Mouse (Mus musculus) heart, embryonic 15.5 days (tissue): Measurements from ENCODE around the gene Myh6. TPM values are rescaled to one million over a fixed set of nuclear protein-coding genes. Genes with fewer than 3 reads are reported as not detected.
"Not testable (repeated sequence)": the region's sequence is repeated elsewhere in the genome, so short reads cannot be mapped to it uniquely, and the experiment has no call there.

Source experiments
- ATAC-seq: fragments of 200-750 bp; cut with Nextera tagmentation; replicated peaks from 2 replicates; pipeline ENCODE4 v1.8.0; 2017; ENCODE audit warnings: low read depth, moderate TSS enrichment; ENCODE audit not compliant: insufficient number of reproducible peaks, insufficient read depth, low FRiP score
- H3K27ac ChIP-seq: fragments of 300-500 bp; sonication (generic); 2 replicates; pipeline ENCODE4 v1.5.1; 2015; ENCODE audit warnings: mild to moderate bottlenecking, inconsistent platforms
- H3K27me3 ChIP-seq: fragments of 300-500 bp; sonication (generic); 2 replicates; pipeline ENCODE4 v1.6.1; 2015; ENCODE audit warnings: inconsistent platforms
- H3K36me3 ChIP-seq: fragments of 300-500 bp; sonication (generic); 2 replicates; pipeline ENCODE4 v1.6.1; 2015; ENCODE audit warnings: mild to moderate bottlenecking, inconsistent platforms
- H3K4me1 ChIP-seq: fragments of 300-500 bp; sonication (generic); replicated peaks from 2 replicates; pipeline ENCODE4 v1.6.1; 2015; ENCODE audit warnings: inconsistent platforms
- H3K4me2 ChIP-seq: fragments of 300-500 bp; sonication (generic); 2 replicates; pipeline ENCODE4 v1.6.1; 2015; ENCODE audit warnings: inconsistent platforms, mild to moderate bottlenecking, moderate library complexity
- H3K4me3 ChIP-seq: fragments of 300-500 bp; sonication (generic); 2 replicates; pipeline ENCODE4 v1.5.1; 2015; ENCODE audit warnings: mild to moderate bottlenecking, inconsistent platforms
- H3K9ac ChIP-seq: fragments of 300-500 bp; sonication (generic); 2 replicates; pipeline ENCODE4 v1.6.1; 2015; ENCODE audit warnings: mild to moderate bottlenecking, inconsistent platforms
- H3K9me3 ChIP-seq: fragments of 300-500 bp; sonication (generic); replicated peaks from 2 replicates; pipeline ENCODE4 v1.6.1; 2016; ENCODE audit warnings: inconsistent platforms
- WGBS: fragments of 180-500 bp; shearing (Covaris S2); methylation state at CpG from one replicate; pipeline ENCODE4 v1.1.7; 2015; ENCODE audit warnings: mixed read lengths; 5-methylcytosine and 5-hydroxymethylcytosine counted together
- polyA plus RNA-seq: library from polyadenylated mRNA; unstranded; fragments of >200 nt; fragmentation: Nextera tagmentation; extraction: Ambion mirVana; gene quantifications from 2 replicates; pipeline ENCODE4 v1.2.1, GENCODE M21; 2015

Gene Myh6
- polyA plus RNA-seq, 1 experiment from 2014 or later: 2,004 TPM

DNA sequence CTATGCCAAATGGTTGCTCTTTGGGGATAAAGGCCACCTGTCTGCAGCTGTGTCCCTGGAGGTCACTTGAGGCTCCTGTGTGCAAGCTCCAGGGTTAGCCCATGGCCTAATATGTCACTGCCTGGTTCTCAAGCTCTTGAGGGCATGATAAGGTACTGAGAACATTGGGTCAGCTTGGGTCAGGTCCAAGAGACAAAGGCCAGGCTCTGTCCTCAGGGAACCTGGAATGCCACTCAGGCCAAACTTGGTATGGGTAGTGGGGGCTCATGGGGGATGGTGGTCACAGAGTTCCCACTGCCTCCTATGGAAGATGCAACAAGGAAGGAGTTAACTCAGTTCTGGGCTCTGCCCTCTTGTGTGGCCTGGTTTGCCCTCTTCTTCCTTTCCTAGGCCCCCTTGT is 1.6 kb upstream of the Myh6 start:
- peak; percentile 48 for ATAC-seq
- Histone ChIP-seq H3K4me1 (peaks cover 42% of the 10 kb centered on the region), H3K4me2 (no peak overlapping the region), H3K36me3 (peaks cover 26% of the 10 kb centered on the region), H3K4me3 (no peak overlapping the region), H3K27me3 (no peaks in the 10 kb centered on the region), H3K27ac (peak overlapping the region; percentile 90), H3K9me3 (no peaks in the 10 kb centered on the region), H3K9ac (peak overlapping the region; percentile 32; the same call in 1 of the 2 replicates)

DNA sequence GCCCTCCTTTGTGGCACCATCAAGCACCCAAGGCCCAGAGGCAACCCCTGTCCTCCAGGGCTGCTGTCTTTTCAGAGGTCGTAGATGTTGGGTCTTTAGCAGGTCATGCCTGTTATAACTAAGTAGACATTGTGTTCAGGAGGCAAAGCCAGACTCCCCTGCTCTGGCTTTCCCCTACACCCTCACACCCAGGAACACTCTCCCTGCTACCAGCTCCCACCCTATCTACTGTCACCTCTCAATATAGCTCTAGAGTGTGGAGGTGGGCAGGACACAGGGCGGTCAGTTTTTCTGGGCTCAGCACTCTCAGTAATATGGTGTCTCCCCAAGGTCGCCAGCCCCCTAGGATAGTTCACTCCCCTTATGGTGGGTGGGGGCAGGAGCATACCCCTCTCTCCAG is 1.1 kb upstream of the Myh6 start:
- Histone ChIP-seq H3K36me3 (peaks cover 22% of the 10 kb centered on the region), H3K9ac (peak overlapping the region; percentile 32), H3K27me3 (no peaks in the 10 kb centered on the region), H3K4me2 (peak overlapping the region; percentile 56), H3K9me3 (no peaks in the 10 kb centered on the region), H3K4me1 (peaks cover 40% of the 10 kb centered on the region), H3K27ac (peak overlapping the region; percentile 90), H3K4me3 (no peak overlapping the region)
- 42% methylated on average over 3 of the region's 3 CpGs for WGBS
- peak; percentile 7; the same call in 1 of the 2 replicates for ATAC-seq

DNA sequence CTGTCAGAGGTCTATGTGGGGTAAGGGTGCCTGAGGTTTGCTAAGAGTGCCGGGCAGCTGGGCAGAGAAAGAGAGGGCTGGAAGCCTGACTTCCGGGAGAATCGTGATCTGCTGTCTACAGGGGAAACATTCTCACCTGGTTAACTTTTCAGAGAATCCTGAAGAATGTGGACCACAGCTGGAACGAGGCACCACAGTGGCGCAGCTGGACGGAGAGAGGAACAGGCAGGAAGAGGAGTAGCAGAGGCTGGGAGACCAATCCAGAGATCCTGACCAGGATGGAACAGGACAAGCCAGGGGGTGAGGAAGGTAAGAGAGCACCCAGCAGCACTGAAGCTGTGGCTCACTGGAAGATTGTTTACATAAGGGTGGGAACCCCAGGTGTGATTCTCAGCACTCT is 1.1 kb downstream of the Myh6 start:
- Histone ChIP-seq H3K27ac (peak overlapping the region; percentile 90), H3K4me3 (peak overlapping the region; percentile 51)

DNA sequence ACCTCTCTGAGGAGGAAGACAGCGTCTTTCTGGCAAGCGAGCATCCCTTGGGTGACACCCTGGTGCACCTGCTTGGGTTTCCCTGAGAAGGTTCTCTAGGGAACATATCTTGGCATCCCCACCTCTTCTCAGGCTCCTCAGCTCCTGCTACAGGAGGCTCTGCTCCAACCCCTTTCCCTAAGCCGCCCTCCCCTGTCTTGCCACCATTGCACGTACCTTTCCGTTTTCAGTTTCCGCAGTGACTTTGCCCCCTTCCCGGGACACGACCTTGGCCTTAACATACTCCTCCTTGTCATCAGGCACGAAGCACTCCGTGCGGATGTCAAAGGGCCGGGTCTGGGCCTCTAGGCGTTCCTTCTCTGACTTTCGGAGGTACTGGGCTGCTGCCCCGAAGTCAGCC is 1.7 kb downstream of the Myh6 start:
- peaks cover 48% of the 10 kb centered on the region for H3K4me1 ChIP-seq
- peak overlapping the region; percentile 90 for H3K27ac ChIP-seq
- H3K36me3 ChIP-seq: no peaks in the 10 kb centered on the region; the same call in 1 of the 2 replicates
- WGBS: 40% methylated on average over 15 of the region's 15 CpGs
- no peak for ATAC-seq
- H3K4me3 ChIP-seq: peak overlapping the region; percentile 51
- no peaks in the 10 kb centered on the region for H3K9me3 ChIP-seq
- no peaks in the 10 kb centered on the region for H3K27me3 ChIP-seq
- peak overlapping the region; percentile 46 for H3K9ac ChIP-seq
- peak overlapping the region; percentile 56 for H3K4me2 ChIP-seq

More for the DNA sequence above, 1.1 kb downstream of the Myh6 start:
- no peak for ATAC-seq
- 36% methylated on average over 6 of the region's 6 CpGs for WGBS
- H3K27me3 ChIP-seq: no peaks in the 10 kb centered on the region
- peaks cover 47% of the 10 kb centered on the region for H3K4me1 ChIP-seq
- H3K36me3 ChIP-seq: peaks cover 4% of the 10 kb centered on the region; the same call in 1 of the 2 replicates
- peak overlapping the region; percentile 56 for H3K4me2 ChIP-seq
- H3K9ac ChIP-seq: peak overlapping the region; percentile 46
- no peaks in the 10 kb centered on the region for H3K9me3 ChIP-seq

DNA sequence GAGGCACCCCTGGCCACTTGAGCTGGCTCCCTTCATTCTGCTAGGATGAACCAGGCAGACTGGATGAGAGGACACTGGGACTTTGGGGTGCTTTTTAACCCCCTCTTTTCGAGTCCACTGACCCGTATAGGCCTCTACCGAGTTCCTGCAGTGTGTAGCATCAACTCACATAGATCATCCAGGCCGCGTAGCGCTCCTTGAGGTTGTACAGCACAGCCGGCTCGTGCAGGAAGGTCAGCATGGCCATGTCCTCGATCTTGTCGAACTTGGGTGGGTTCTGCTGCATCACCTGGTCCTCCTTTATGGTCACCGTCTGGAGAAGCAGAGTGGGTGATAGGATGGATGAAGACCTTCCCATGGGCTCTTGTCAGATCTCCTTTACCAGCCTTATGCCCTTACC is 3.0 kb downstream of the Myh6 start:
- H3K9ac ChIP-seq: peak overlapping the region; percentile 46
- H3K36me3 ChIP-seq: no peaks in the 10 kb centered on the region; the same call in 1 of the 2 replicates
- no peaks in the 10 kb centered on the region for H3K27me3 ChIP-seq
- H3K4me1 ChIP-seq: peaks cover 50% of the 10 kb centered on the region
- H3K4me3 ChIP-seq: peak overlapping the region; percentile 51
- no peak for ATAC-seq
- WGBS: 59% methylated on average over 11 of the region's 11 CpGs
- H3K9me3 ChIP-seq: no peaks in the 10 kb centered on the region
- peak overlapping the region; percentile 90 for H3K27ac ChIP-seq
- H3K4me2 ChIP-seq: peak overlapping the region; percentile 56

DNA sequence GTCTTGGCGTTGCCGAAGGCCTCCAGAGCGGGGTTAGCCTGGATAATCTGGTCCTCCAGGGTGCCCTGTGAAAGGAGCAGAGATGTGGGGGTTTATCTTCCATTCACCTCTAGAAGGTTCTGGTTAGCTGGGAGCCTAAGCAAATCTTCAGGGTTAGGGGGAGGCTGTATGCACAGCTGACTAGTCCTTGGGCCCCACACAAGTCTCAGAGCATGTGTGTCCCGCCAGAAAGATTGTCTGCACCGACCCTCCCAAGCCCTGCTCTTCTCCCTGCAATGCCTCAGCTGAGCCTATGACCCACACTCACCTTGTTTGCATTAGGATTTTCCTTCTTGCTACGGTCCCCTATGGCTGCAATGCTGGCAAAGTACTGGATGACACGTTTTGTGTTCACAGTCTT is 4.0 kb downstream of the Myh6 start:
- ATAC-seq: no peak
- H3K27ac ChIP-seq: peak overlapping the region; percentile 67
- H3K27me3 ChIP-seq: no peaks in the 10 kb centered on the region
- peak overlapping the region; percentile 56 for H3K4me2 ChIP-seq
- H3K36me3 ChIP-seq: peaks cover 3% of the 10 kb centered on the region; the same call in 1 of the 2 replicates
- no peaks in the 10 kb centered on the region for H3K9me3 ChIP-seq
- peak overlapping the region; percentile 46 for H3K9ac ChIP-seq
- H3K4me3 ChIP-seq: peak overlapping the region; percentile 51
- H3K4me1 ChIP-seq: peaks cover 46% of the 10 kb centered on the region
- WGBS: 58% methylated on average over 7 of the region's 7 CpGs

DNA sequence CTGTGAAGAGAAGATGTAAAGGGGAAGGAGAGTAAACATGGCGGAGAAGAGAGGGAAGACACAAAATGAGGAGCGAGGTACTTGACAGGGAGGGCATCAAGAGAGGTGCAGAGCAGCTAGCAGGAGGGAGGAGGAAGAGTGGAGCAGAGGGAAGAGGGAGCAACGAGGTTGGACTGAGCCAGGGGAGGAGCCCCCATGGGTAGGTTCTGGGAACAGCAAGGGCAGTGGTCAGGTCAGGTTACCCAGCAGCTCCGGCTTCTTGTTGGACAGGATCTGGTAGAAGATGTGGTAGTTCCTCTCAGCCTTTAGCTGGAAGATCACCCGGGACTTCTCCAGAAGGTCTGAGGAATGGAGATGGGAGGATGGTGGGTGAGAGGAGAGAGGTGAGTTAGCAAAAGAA is 5.2 kb downstream of the Myh6 start:
- 48% methylated on average over 5 of the region's 5 CpGs for WGBS
- Histone ChIP-seq H3K4me2 (peak overlapping the region; percentile 56), H3K4me3 (peak overlapping the region; percentile 51), H3K9me3 (no peaks in the 10 kb centered on the region), H3K27ac (peak overlapping the region; percentile 67), H3K27me3 (no peaks in the 10 kb centered on the region), H3K36me3 (peaks cover 11% of the 10 kb centered on the region; the same call in 1 of the 2 replicates), H3K9ac (peak overlapping the region; percentile 35), H3K4me1 (peaks cover 43% of the 10 kb centered on the region)
- ATAC-seq: no peak

DNA sequence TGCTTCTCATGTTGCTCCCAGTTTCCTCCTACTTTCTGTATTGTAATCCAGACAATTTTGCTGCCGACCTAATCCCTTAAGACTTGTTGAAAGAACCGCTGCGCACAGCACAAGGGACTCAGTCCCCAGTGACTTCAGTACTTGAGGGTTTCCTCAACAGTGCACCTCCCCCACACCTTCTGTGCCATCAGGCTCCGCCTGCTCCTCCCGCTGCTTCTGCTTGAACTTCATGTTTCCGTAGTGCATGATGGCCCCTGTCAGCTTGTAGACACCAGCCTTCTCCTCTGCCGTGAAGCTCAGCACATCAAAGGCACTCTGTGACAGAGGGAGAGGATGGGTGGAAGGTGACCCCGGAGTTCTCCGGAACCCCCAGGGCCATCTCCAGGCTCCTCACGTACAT is 6.0 kb downstream of the Myh6 start:
- Histone ChIP-seq H3K4me2 (peak overlapping the region; percentile 56), H3K4me3 (peak overlapping the region; percentile 51), H3K4me1 (peaks cover 45% of the 10 kb centered on the region), H3K9ac (peak overlapping the region; percentile 35), H3K27me3 (no peaks in the 10 kb centered on the region), H3K36me3 (peaks cover 15% of the 10 kb centered on the region; the same call in 1 of the 2 replicates), H3K27ac (peak overlapping the region; percentile 67), H3K9me3 (no peaks in the 10 kb centered on the region)
- ATAC-seq: no peak
- WGBS: 43% methylated on average over 10 of the region's 10 CpGs

DNA sequence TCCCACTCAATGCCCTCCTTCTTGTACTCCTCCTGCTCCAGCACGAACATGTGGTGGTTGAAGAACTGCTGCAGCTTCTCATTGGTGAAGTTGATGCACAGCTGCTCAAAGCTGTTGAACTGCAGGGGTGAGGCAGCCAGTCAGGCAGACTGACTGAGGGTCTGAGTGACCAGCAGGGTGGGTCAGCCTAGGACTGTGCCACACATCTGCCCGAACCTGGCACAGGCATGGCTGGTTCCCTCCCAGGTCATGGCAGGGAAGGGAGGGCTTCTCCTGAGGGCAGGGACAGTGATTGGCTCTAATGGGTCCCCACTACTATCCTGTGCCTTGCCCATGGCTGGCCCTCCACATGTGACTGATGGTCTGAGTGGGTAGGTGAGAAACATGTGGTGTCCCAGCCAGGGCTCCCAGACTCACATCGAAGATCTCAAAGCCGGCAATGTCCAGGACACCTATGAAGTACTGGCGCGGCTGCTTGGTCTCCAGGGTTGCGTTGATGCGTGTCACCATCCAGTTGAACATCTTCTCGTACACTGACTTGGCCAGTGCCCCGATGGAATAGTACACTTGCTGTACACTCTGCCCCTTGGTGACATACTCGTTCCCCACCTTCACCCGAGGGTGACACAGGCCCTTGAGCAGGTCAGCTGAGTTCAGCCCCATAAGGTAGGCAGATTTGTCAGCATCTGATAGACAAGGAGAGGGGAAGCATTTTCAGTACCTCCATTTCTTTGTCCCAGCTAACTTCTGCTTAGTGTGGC is 6.7 kb downstream of the Myh6 start:
- Histone ChIP-seq H3K4me2 (peak overlapping the region; percentile 56), H3K4me1 (peaks cover 45% of the 10 kb centered on the region), H3K9ac (0 out of 2 replicates have a peak overlapping the region, but pooled peaks have one; percentile 35), H3K36me3 (peaks cover 20% of the 10 kb centered on the region; the same call in 1 of the 2 replicates), H3K4me3 (peak overlapping the region; percentile 51)
- H3K9me3 ChIP-seq, ATAC-seq, H3K27ac ChIP-seq, H3K27me3 ChIP-seq: not testable (repeated sequence)
- WGBS: 66% methylated on average over 12 of the region's 12 CpGs

DNA sequence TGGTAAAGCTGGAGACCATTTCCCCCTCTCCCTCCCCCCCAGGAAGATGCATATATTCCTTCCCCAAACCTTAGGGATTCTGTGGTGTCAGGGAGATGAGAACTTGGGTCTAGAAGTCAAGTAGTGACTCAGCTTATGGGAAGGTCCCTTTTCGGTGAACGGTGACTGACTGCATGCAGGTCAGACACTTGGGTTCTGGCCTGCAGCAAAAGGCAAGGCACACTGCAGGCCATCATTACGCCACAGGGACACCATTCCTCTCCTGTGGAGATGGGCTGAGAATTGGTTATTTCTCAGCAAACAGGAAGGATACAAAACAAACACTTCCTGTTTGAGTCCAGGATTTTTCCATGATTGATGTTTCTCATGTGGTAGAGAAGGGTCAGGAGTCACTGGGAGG is 7.5 kb downstream of the Myh6 start:
- Histone ChIP-seq H3K27ac (peak overlapping the region; percentile 7; the same call in 1 of the 2 replicates), H3K4me3 (peak overlapping the region; percentile 24), H3K27me3 (no peaks in the 10 kb centered on the region), H3K9ac (peak overlapping the region; percentile 7; the same call in 1 of the 2 replicates), H3K4me1 (peaks cover 45% of the 10 kb centered on the region), H3K36me3 (peaks cover 24% of the 10 kb centered on the region; the same call in 1 of the 2 replicates), H3K4me2 (peak overlapping the region; percentile 56), H3K9me3 (no peaks in the 10 kb centered on the region)
- WGBS: 70% methylated on average over 3 of the region's 3 CpGs
- no peak for ATAC-seq

DNA sequence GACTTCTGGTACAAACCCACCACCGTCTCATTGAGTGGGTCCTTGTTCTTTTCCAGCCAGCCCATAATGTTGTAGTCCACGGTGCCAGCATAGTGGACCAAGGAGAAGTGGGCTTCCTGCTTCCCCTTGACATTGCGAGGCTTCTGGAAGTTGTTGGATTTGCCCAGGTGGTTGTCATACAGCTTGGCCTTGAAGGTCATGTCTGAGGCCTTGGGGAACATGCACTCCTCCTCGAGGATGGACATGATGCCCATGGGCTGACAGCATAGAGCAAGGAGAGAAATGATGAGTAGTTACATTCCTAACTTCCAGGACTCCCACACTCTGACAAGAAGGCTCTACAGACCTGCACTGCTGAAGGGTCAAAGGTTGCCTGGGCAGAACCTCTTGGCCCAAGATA is 8.2 kb downstream of the Myh6 start:
- H3K4me3 ChIP-seq: peak overlapping the region; percentile 24
- peak overlapping the region; percentile 31; the same call in 1 of the 2 replicates for H3K9ac ChIP-seq
- peaks cover 31% of the 10 kb centered on the region; the same call in 1 of the 2 replicates for H3K36me3 ChIP-seq
- WGBS: 62% methylated on average over 4 of the region's 4 CpGs
- ATAC-seq: no peak
- H3K27ac ChIP-seq: peak overlapping the region; percentile 35
- peak overlapping the region; percentile 37 for H3K4me2 ChIP-seq
- peaks cover 40% of the 10 kb centered on the region for H3K4me1 ChIP-seq
- H3K27me3 ChIP-seq: no peaks in the 10 kb centered on the region
- no peaks in the 10 kb centered on the region for H3K9me3 ChIP-seq
